Mouse (Mus musculus) embryonic fibroblast, embryonic 13.5 days (primary cell): Measurements from ENCODE around the gene Pnck.

Source experiments
- CTCF ChIP-seq: IDR thresholded peaks from 2 replicates; pipeline ENCODE4 v1.5.1; 2011; ENCODE audit warnings: mild to moderate bottlenecking, control low read depth, low read length, moderate library complexity, borderline replicate concordance; ENCODE audit not compliant: insufficient read depth
- POLR2A ChIP-seq: IDR thresholded peaks from 2 replicates; pipeline ENCODE4 v1.6.1; 2011; ENCODE audit warnings: low read depth, mild to moderate bottlenecking, control low read depth, low read length, moderate library complexity

- TF ChIP-seq CTCF (no peak), POLR2A (no peak)
Observed at GRCm38 (mm10) chrX:73613665-73614064, 46.3 kb downstream of the Pnck start.
